Mouse (Mus musculus): Measurements from ENCODE around the gene Tns1. TPM values are rescaled to one million over a fixed set of nuclear protein-coding genes. Genes with fewer than 3 reads are reported as not detected.
A peak's percentile ranks its signal among the peaks of the same experiment; 100 is the strongest.

Tns1 gene
- polyA plus RNA-seq, 1 experiment from 2014 or later: 12.6 TPM

GRCm38 (mm10) chr1:73880731-73881130, 243.5 kb downstream of the Tns1 start:
- no peak for DNase-seq (ENCODE audit: low spot score)

GRCm38 (mm10) chr1:73875676-73876218, 248.5 kb downstream of the Tns1 start:
- no peak for DNase-seq (ENCODE audit: low spot score)

GRCm38 (mm10) chr1:73864314-73864713, 259.9 kb downstream of the Tns1 start:
- DNase-seq (ENCODE audit: low spot score): no peak

- peak; percentile 20 for DNase-seq (ENCODE audit: low spot score)
Observed at GRCm38 (mm10) chr1:73863074-73863431, 261.2 kb downstream of the Tns1 start.

GRCm38 (mm10) chr1:73862323-73863073, 261.8 kb downstream of the Tns1 start:
- DNase-seq (ENCODE audit: low spot score): no peak

- no peak for DNase-seq (ENCODE audit: low spot score)
Observed at GRCm38 (mm10) chr1:73860421-73860820, 263.8 kb downstream of the Tns1 start.

Other genes starting within 250 kb of the Tns1 start
- gene Rufy4, start 1.1 kb upstream of the Tns1 start, polyA plus RNA-seq (2015; fragmentation: Nextera tagmentation; extraction: Ambion mirVana): 0.08 and 0.15 TPM in 2 replicates
- 0.15 and 0.20 TPM in 2 replicates for gene Cxcr2, start 29.5 kb upstream of the Tns1 start, polyA plus RNA-seq (2015; fragmentation: Nextera tagmentation; extraction: Ambion mirVana)
- not detected in 2 replicates for gene Cxcr1, start 70.2 kb upstream of the Tns1 start, polyA plus RNA-seq (2015; fragmentation: Nextera tagmentation; extraction: Ambion mirVana)
- gene Arpc2, start 111.6 kb upstream of the Tns1 start, polyA plus RNA-seq (2015; fragmentation: Nextera tagmentation; extraction: Ambion mirVana): 648 and 659 TPM in 2 replicates
- gene Gpbar1, start 154.1 kb upstream of the Tns1 start, polyA plus RNA-seq (2015; fragmentation: Nextera tagmentation; extraction: Ambion mirVana): 0.35 and 0.92 TPM in 2 replicates
- gene Aamp, start 160.3 kb upstream of the Tns1 start, polyA plus RNA-seq (2015; fragmentation: Nextera tagmentation; extraction: Ambion mirVana): 195 and 200 TPM in 2 replicates
- gene Pnkd, start 160.5 kb upstream of the Tns1 start, polyA plus RNA-seq (2015; fragmentation: Nextera tagmentation; extraction: Ambion mirVana): 84.9 and 93.3 TPM in 2 replicates
- gene Tmbim1, start 181.2 kb upstream of the Tns1 start, polyA plus RNA-seq (2015; fragmentation: Nextera tagmentation; extraction: Ambion mirVana): 10.9 and 12.2 TPM in 2 replicates
- 0.20 and 0.33 TPM in 2 replicates for gene Catip, start 237.7 kb upstream of the Tns1 start, polyA plus RNA-seq (2015; fragmentation: Nextera tagmentation; extraction: Ambion mirVana)